Mouse (Mus musculus) gastrocnemius, postnatal 25 days (tissue): ENCODE measurements around the gene Cdk15. TPM values are rescaled to one million over a fixed set of nuclear protein-coding genes. Genes with fewer than 3 reads are reported as not detected.

Experiments
- DNase-seq: peaks from one replicate; pipeline ENCODE4 v3.0.0; 2022
- total RNA-seq, 2 experiments: library from RNA; stranded (reverse); gene quantifications; 1 replicate in 1 of 2; 2 replicates in 1 of 2; pipeline ENCODE4 v1.2.3; 2021

Gene Cdk15
- total RNA-seq, 2 experiments from 2014 or later: 0.20 TPM; not detected in 1

- DNase-seq: no peak
Measured at GRCm38 (mm10) chr1:59285880-59286279, 29.2 kb downstream of the Cdk15 start.

- DNase-seq: no peak
Measured at GRCm38 (mm10) chr1:59286316-59286850, 29.7 kb downstream of the Cdk15 start.

GRCm38 (mm10) chr1:59287733-59288132 is 31.0 kb downstream of the Cdk15 start:
- DNase-seq: no peak

GRCm38 (mm10) chr1:59291652-59292051 is 34.9 kb downstream of the Cdk15 start:
- no peak for DNase-seq

- no peak for DNase-seq
Measured at GRCm38 (mm10) chr1:59295769-59296168, 39.1 kb downstream of the Cdk15 start.

GRCm38 (mm10) chr1:59297167-59297566 is 40.5 kb downstream of the Cdk15 start:
- DNase-seq: no peak

GRCm38 (mm10) chr1:59298491-59299090 is 41.9 kb downstream of the Cdk15 start:
- DNase-seq: no peak

- DNase-seq: no peak
Measured at GRCm38 (mm10) chr1:59307310-59307709, 50.6 kb downstream of the Cdk15 start.

GRCm38 (mm10) chr1:59311292-59311885 is 54.7 kb downstream of the Cdk15 start:
- no peak for DNase-seq

- DNase-seq: no peak
Measured at GRCm38 (mm10) chr1:59312187-59313153, 55.8 kb downstream of the Cdk15 start.

GRCm38 (mm10) chr1:59313154-59313940 is 56.6 kb downstream of the Cdk15 start:
- no peak for DNase-seq

GRCm38 (mm10) chr1:59315057-59315807 is 58.5 kb downstream of the Cdk15 start:
- DNase-seq: no peak

- DNase-seq: no peak
Measured at GRCm38 (mm10) chr1:59316031-59316385, 59.3 kb downstream of the Cdk15 start.

- DNase-seq: no peak
Measured at GRCm38 (mm10) chr1:59316386-59317051, 59.8 kb downstream of the Cdk15 start.

- DNase-seq: no peak
Measured at GRCm38 (mm10) chr1:59317397-59317796, 60.7 kb downstream of the Cdk15 start.

- no peak for DNase-seq
Measured at GRCm38 (mm10) chr1:59318878-59319277, 62.2 kb downstream of the Cdk15 start.

- DNase-seq: no peak
Measured at GRCm38 (mm10) chr1:59321076-59321879, 64.6 kb downstream of the Cdk15 start.

GRCm38 (mm10) chr1:59321880-59322836 is 65.5 kb downstream of the Cdk15 start:
- DNase-seq: no peak
